Mouse (Mus musculus) left cerebral cortex, postnatal 10 days (tissue): ENCODE measurements around the gene Kdelc1. TPM values are rescaled to one million over a fixed set of nuclear protein-coding genes. Genes with fewer than 3 reads are reported as not detected.

Source experiments
- DNase-seq, 2 experiments: peaks; one replicate each; pipeline ENCODE4 v3.0.0; 2021 to 2022; ENCODE audit warnings: low spot score in 2 of 2, mixed read lengths in 1 of 2; ENCODE audit errors: extremely low spot score in 1 of 2
- intact Hi-C: fragments of 180-260 bp; cut with DNase I; formaldehyde crosslinking; loops from one replicate; pipeline ENCODE4 v1.15.1; 2025
- total RNA-seq, 2 experiments: library from RNA; stranded (reverse); gene quantifications; 2 replicates each; pipeline ENCODE4 v1.2.3; 2021

Gene Kdelc1
- 10 to 100 TPM; 10.5 to 11.1 TPM for total RNA-seq

- intact Hi-C loops, result loop anchor here (1.0 to 10.0 kb wide), 2 partner anchors 30 to 144 kb away; no protein-coding TSS in a partner anchor
- DNase-seq, result peak; percentile 92 to 94
Measured at GRCm38 (mm10) chr1:44118239-44119054, at the start of gene Kdelc1, which contains the start of gene Bivm. Gene Kdelc1, minus strand, starts transcription at chr1:44118808. Gene Bivm, plus strand, starts transcription at chr1:44118957.

GRCm38 (mm10) chr1:44167859-44168383 lies 49.3 kb upstream of the Kdelc1 start:
- intact Hi-C loops, result no loop called here
- DNase-seq, result no peak

GRCm38 (mm10) chr1:44162389-44162788 lies 43.8 kb upstream of the Kdelc1 start:
- intact Hi-C loops, result no loop called here

GRCm38 (mm10) chr1:44161818-44162217 lies 43.2 kb upstream of the Kdelc1 start:
- intact Hi-C loops, result no loop called here

More at GRCm38 (mm10) chr1:44162389-44162788, 43.8 kb upstream of the Kdelc1 start:
- no peak for DNase-seq

GRCm38 (mm10) chr1:44158317-44158716 lies 39.7 kb upstream of the Kdelc1 start:
- no peak for DNase-seq
- intact Hi-C loops, result no loop called here

More at GRCm38 (mm10) chr1:44161818-44162217, 43.2 kb upstream of the Kdelc1 start:
- no peak for DNase-seq

- intact Hi-C loops, result no loop called here
- DNase-seq, result no peak
Measured at GRCm38 (mm10) chr1:44155287-44155686, 36.7 kb upstream of the Kdelc1 start.

GRCm38 (mm10) chr1:44148706-44149105 lies 30.1 kb upstream of the Kdelc1 start:
- intact Hi-C loops, result loop anchor here (1.0 kb wide), 1 partner anchor 29 kb away; no protein-coding TSS in a partner anchor

GRCm38 (mm10) chr1:44147563-44148381 lies 29.2 kb upstream of the Kdelc1 start, which contains the start of gene Ercc5:
Gene Ercc5, plus strand, starts transcription at chr1:44147744.
- intact Hi-C loops, result loop anchor here (1.0 kb wide), 1 partner anchor 28 kb away; no protein-coding TSS in a partner anchor
- DNase-seq, result peak; percentile 83 to 89

More at GRCm38 (mm10) chr1:44148706-44149105, 30.1 kb upstream of the Kdelc1 start:
- no peak for DNase-seq

- intact Hi-C loops, result no loop called here
- DNase-seq, result no peak
Measured at GRCm38 (mm10) chr1:44142747-44143146, 24.1 kb upstream of the Kdelc1 start.

- intact Hi-C loops, result no loop called here
- no peak for DNase-seq
Measured at GRCm38 (mm10) chr1:44140232-44140631, 21.6 kb upstream of the Kdelc1 start.

- intact Hi-C loops, result no loop called here
Measured at GRCm38 (mm10) chr1:44129929-44130581, 11.4 kb upstream of the Kdelc1 start.

GRCm38 (mm10) chr1:44125590-44125989 lies 7.0 kb upstream of the Kdelc1 start:
- DNase-seq, result no peak
- intact Hi-C loops, result no loop called here

More at GRCm38 (mm10) chr1:44129929-44130581, 11.4 kb upstream of the Kdelc1 start:
- no peak for DNase-seq

- DNase-seq, result no peak
- intact Hi-C loops, result no loop called here
Measured at GRCm38 (mm10) chr1:44122256-44122655, 3.6 kb upstream of the Kdelc1 start.

GRCm38 (mm10) chr1:44120074-44120406 lies 1.4 kb upstream of the Kdelc1 start:
- intact Hi-C loops, result no loop called here

GRCm38 (mm10) chr1:44119201-44120073 lies 829 bp upstream of the Kdelc1 start:
- intact Hi-C loops, result loop anchor here (1.0 to 10.0 kb wide), 2 partner anchors 29 to 145 kb away; no protein-coding TSS in a partner anchor
- peak; percentile 60 to 90 for DNase-seq

More at GRCm38 (mm10) chr1:44120074-44120406, 1.4 kb upstream of the Kdelc1 start:
- DNase-seq, result no peak

- intact Hi-C loops, result loop anchor here (10.0 kb wide), 1 partner anchor 143 kb away; no protein-coding TSS in a partner anchor
- no peak for DNase-seq
Measured at GRCm38 (mm10) chr1:44117571-44117970, 1.0 kb downstream of the Kdelc1 start.

- intact Hi-C loops, result no loop called here
- DNase-seq, result no peak
Measured at GRCm38 (mm10) chr1:44102939-44103338, 15.7 kb downstream of the Kdelc1 start.
